Mouse (Mus musculus): ENCODE measurements at regions not wholly inside any gene's neighbourhood (a gene's known extent, or its start where the extent isn't known, plus 50 kb on each side); places are given as distances from the start of the nearest gene placed in this dataset.
A peak's percentile ranks its signal among the peaks of the same experiment; 100 is the strongest.
"Not testable (repeated sequence)": the region's sequence is repeated elsewhere in the genome, so short reads cannot be mapped to it uniquely, and the experiment has no call there.

GRCm38 (mm10) chr6:31132396-31133190 is 173.7 kb upstream of the Klf14 start:
- no peak for DNase-seq (ENCODE audit: low spot score)

GRCm38 (mm10) chr6:31133896-31134735 is 175.2 kb upstream of the Klf14 start:
- DNase-seq (ENCODE audit: low spot score), result no peak

GRCm38 (mm10) chr6:31134736-31135077 is 175.8 kb upstream of the Klf14 start:
- no peak for DNase-seq (ENCODE audit: low spot score)

GRCm38 (mm10) chr6:31135580-31135979 is 176.7 kb upstream of the Klf14 start:
- no peak for DNase-seq (ENCODE audit: low spot score)

GRCm38 (mm10) chr6:31136895-31137294 is 178.0 kb upstream of the Klf14 start:
- DNase-seq (ENCODE audit: low spot score), result peak; percentile 28

- no peak for DNase-seq (ENCODE audit: low spot score)
These were observed 178.5 kb upstream of the Klf14 start for GRCm38 (mm10) chr6:31137351-31137750.

- DNase-seq (ENCODE audit: low spot score), result no peak
These were observed 181.1 kb upstream of the Klf14 start for GRCm38 (mm10) chr6:31140000-31140399.

GRCm38 (mm10) chr6:31140593-31140992 is 181.7 kb upstream of the Klf14 start:
- no peak for DNase-seq (ENCODE audit: low spot score)

- no peak for DNase-seq (ENCODE audit: low spot score)
These were observed 182.6 kb upstream of the Klf14 start for GRCm38 (mm10) chr6:31141486-31141885.

GRCm38 (mm10) chr6:31142479-31143007 is 183.7 kb upstream of the Klf14 start:
- DNase-seq (ENCODE audit: low spot score), result not testable (repeated sequence)

GRCm38 (mm10) chr6:31145687-31146086 is 186.8 kb upstream of the Klf14 start:
- DNase-seq (ENCODE audit: low spot score), result no peak

GRCm38 (mm10) chr6:31146779-31147178 is 187.9 kb upstream of the Klf14 start:
- no peak for DNase-seq (ENCODE audit: low spot score)

GRCm38 (mm10) chr6:31147682-31148081 is 188.8 kb upstream of the Klf14 start:
- DNase-seq (ENCODE audit: low spot score), result no peak

- no peak for DNase-seq (ENCODE audit: low spot score)
These were observed 189.5 kb upstream of the Klf14 start for GRCm38 (mm10) chr6:31148311-31148856.

- DNase-seq (ENCODE audit: low spot score), result no peak
These were observed 190.3 kb upstream of the Klf14 start for GRCm38 (mm10) chr6:31149164-31149563.

- DNase-seq (ENCODE audit: low spot score), result no peak
These were observed 191.5 kb upstream of the Klf14 start for GRCm38 (mm10) chr6:31150416-31150815.

- DNase-seq (ENCODE audit: low spot score), result peak; percentile 11
These were observed 197.0 kb upstream of the Klf14 start for GRCm38 (mm10) chr6:31155857-31156256.

GRCm38 (mm10) chr6:31156999-31157398 is 198.1 kb upstream of the Klf14 start:
- no peak for DNase-seq (ENCODE audit: low spot score)

- DNase-seq (ENCODE audit: low spot score), result no peak
These were observed 198.6 kb upstream of the Klf14 start for GRCm38 (mm10) chr6:31157429-31157828.

GRCm38 (mm10) chr6:31158648-31159047 is 199.8 kb upstream of the Klf14 start:
- DNase-seq (ENCODE audit: low spot score), result no peak

GRCm38 (mm10) chr6:31159240-31159639 is 200.4 kb upstream of the Klf14 start:
- no peak for DNase-seq (ENCODE audit: low spot score)

- no peak for DNase-seq (ENCODE audit: low spot score)
These were observed 201.2 kb upstream of the Klf14 start for GRCm38 (mm10) chr6:31159935-31160670.

Measured in c-Kit-positive CD71-positive TER-119-positive erythroid progenitor cells, embryonic 14.5 days (primary cell).